Mouse (Mus musculus) cortical plate, adult 2 months (tissue): ENCODE measurements at regions not wholly inside any gene's neighbourhood (a gene's known extent, or its start where the extent isn't known, plus 50 kb on each side); places are given as distances from the start of the nearest gene placed in this dataset.

Experiments used
- CTCF ChIP-seq: fragments of 200-500 bp; IDR thresholded peaks from 2 replicates; pipeline ENCODE4 v1.5.1; 2011; ENCODE audit warnings: mild to moderate bottlenecking, control low read depth, low read length; ENCODE audit not compliant: insufficient read depth; ENCODE audit errors: extremely low read depth
- POLR2A ChIP-seq: fragments of 200-500 bp; IDR thresholded peaks from 2 replicates; pipeline ENCODE4 v1.6.1; 2011; ENCODE audit warnings: mild to moderate bottlenecking, low read length, control low read depth; ENCODE audit not compliant: insufficient read depth; ENCODE audit errors: extremely low read depth

DNA sequence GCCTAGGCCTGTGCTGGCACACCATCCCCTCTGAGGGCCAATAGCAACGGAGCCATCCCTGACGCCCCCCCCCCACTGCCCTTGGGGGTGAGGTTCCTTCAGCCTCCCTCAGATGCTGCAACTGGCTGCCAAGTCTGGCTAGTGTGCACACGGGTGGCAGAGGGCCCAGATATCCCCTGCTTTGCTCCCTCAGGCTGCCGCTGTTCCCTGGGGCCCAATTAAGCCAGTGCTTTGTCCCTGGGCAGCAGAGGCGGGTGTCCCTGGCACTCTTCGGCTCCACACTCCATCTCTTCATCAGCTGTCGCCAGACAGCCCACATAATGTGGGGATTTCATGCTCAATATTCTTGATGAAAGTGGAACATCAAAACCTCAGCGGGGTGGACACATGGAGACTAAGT, 90.9 kb upstream of the Pja1 start:
- TF ChIP-seq POLR2A, result no peak
- no peak for TF ChIP-seq CTCF
